Mouse (Mus musculus) myocyte (in vitro differentiated cells): Measurements from ENCODE around the gene Gm5134. TPM values are rescaled to one million over a fixed set of nuclear protein-coding genes. Genes with fewer than 3 reads are reported as not detected.

Experiments used
- H3K27me3 ChIP-seq: one replicate; pipeline ENCODE4 v1.6.1; 2011; ENCODE audit not compliant: control insufficient read depth, insufficient read depth, insufficient read length
- H3K36me3 ChIP-seq: one replicate; pipeline ENCODE4 v1.6.1; 2011; ENCODE audit not compliant: control insufficient read depth, insufficient read depth
- H3K4me2 ChIP-seq: one replicate; pipeline ENCODE4 v1.6.1; 2011; ENCODE audit warnings: low read depth, control low read depth
- H3K4me3 ChIP-seq: one replicate; pipeline ENCODE4 v1.5.1; 2011; ENCODE audit warnings: mild to moderate bottlenecking, control low read depth, moderate library complexity
- H3K79me2 ChIP-seq: one replicate; pipeline ENCODE4 v1.6.1; 2011; ENCODE audit not compliant: control insufficient read depth, insufficient read depth
- H3ac ChIP-seq: one replicate; pipeline ENCODE4 v1.6.1; 2011; ENCODE audit not compliant: control insufficient read depth, insufficient read length
- CEBPB ChIP-seq: IDR thresholded peaks from 2 replicates; pipeline ENCODE4 v1.6.1; 2011; ENCODE audit warnings: mild to moderate bottlenecking, moderate library complexity; ENCODE audit not compliant: poor library complexity, insufficient read depth, severe bottlenecking
- E2F4 ChIP-seq: IDR thresholded peaks from one replicate; pipeline ENCODE4 v1.6.1; 2011; ENCODE audit warnings: mild to moderate bottlenecking, control low read depth, moderate library complexity; ENCODE audit not compliant: insufficient read depth
- MAX ChIP-seq: IDR thresholded peaks from one replicate; pipeline ENCODE4 v1.6.1; 2011; ENCODE audit warnings: low read depth, mild to moderate bottlenecking, control low read depth
- MYOD1 ChIP-seq, 3 experiments: IDR thresholded peaks; one replicate each; pipeline ENCODE4 v1.6.1; 2011; ENCODE audit warnings: control low read depth in 2 of 3, low read depth in 2 of 3, mild to moderate bottlenecking in 2 of 3, moderate library complexity in 1 of 3; ENCODE audit not compliant: insufficient read length in 2 of 3, control insufficient read depth in 1 of 3
- MYOG ChIP-seq, 3 experiments: IDR thresholded peaks; one replicate each; pipeline ENCODE4 v1.6.1; 2011; ENCODE audit warnings: control low read depth in 2 of 3, low read depth in 2 of 3, mild to moderate bottlenecking in 2 of 3; ENCODE audit not compliant: insufficient read length in 2 of 3, control insufficient read depth in 1 of 3, insufficient read depth in 1 of 3
- POLR2A ChIP-seq: IDR thresholded peaks from one replicate; pipeline ENCODE4 v1.6.1; 2011; ENCODE audit warnings: low read depth, mild to moderate bottlenecking, control low read depth, moderate library complexity; ENCODE audit not compliant: insufficient read length
- POLR2AphosphoS2 ChIP-seq: IDR thresholded peaks from one replicate; pipeline ENCODE4 v1.6.1; 2011; ENCODE audit warnings: low read depth, control low read depth; ENCODE audit not compliant: insufficient read length
- REST ChIP-seq: IDR thresholded peaks from one replicate; pipeline ENCODE4 v1.6.1; 2011; ENCODE audit warnings: mild to moderate bottlenecking, control low read depth, moderate library complexity; ENCODE audit not compliant: insufficient read depth, insufficient read length
- SRF ChIP-seq: IDR thresholded peaks from one replicate; pipeline ENCODE4 v1.6.1; 2011; ENCODE audit warnings: low read depth; ENCODE audit not compliant: control insufficient read depth, insufficient read length
- TCF12 ChIP-seq: IDR thresholded peaks from one replicate; pipeline ENCODE4 v1.6.1; 2011; ENCODE audit warnings: mild to moderate bottlenecking, control low read depth; ENCODE audit not compliant: poor library complexity, insufficient read depth, severe bottlenecking
- TCF3 ChIP-seq: IDR thresholded peaks from one replicate; pipeline ENCODE4 v1.6.1; 2011; ENCODE audit warnings: low read depth, control low read depth; ENCODE audit not compliant: insufficient read length
- USF1 ChIP-seq: IDR thresholded peaks from one replicate; pipeline ENCODE4 v1.6.1; 2011; ENCODE audit warnings: low read depth, mild to moderate bottlenecking, control low read depth, moderate library complexity
- polyA plus RNA-seq: library from polyadenylated mRNA; unstranded; fragments of >200 nt; fragmentation: generic; extraction: Trizol; gene quantifications from one replicate; pipeline ENCODE4 v1.2.1, GENCODE M21; 2012; ENCODE audit warnings: missing spikeins

The Gm5134 gene
- polyA plus RNA-seq, 1 experiment, result 0.01 TPM

- H3K4me2 ChIP-seq, result peak overlapping the region; percentile 90
- peaks cover 41% of the 10 kb centered on the region for H3K79me2 ChIP-seq
- H3K27me3 ChIP-seq, result no peaks in the 10 kb centered on the region
- peak overlapping the region; percentile 53 for H3ac ChIP-seq
- TF ChIP-seq MYOD1 (IDR thresholded peaks at IDR 0.05; ENCODE audit: control insufficient read depth in 1 of 3, insufficient read length in 2 of 3, low read depth in 2 of 3) (no peak), MYOG (IDR thresholded peaks at IDR 0.05; ENCODE audit: control insufficient read depth in 1 of 3, insufficient read depth in 1 of 3, insufficient read length in 2 of 3, low read depth in 2 of 3) (no peak), SRF (no peak), TCF3 (no peak), CEBPB (no peak), USF1 (no peak), TCF12 (no peak), E2F4 (no peak), REST (no peak), POLR2A (no peak), MAX (no peak), POLR2AphosphoS2 (no peak)
- H3K4me3 ChIP-seq, result peak overlapping the region; percentile 85
- no peaks in the 10 kb centered on the region for H3K36me3 ChIP-seq
These were observed 77.4 kb downstream of the Gm5134 start for GRCm38 (mm10) chr10:76031511-76032401.

- Histone ChIP-seq H3K79me2 (peaks cover 48% of the 10 kb centered on the region), H3K36me3 (peaks cover 2% of the 10 kb centered on the region), H3K4me2 (peak within 1 kb of the TSS; percentile 90), H3ac (peak within 1 kb of the TSS; percentile 53), H3K4me3 (peak within 1 kb of the TSS; percentile 85), H3K27me3 (no peaks in the 10 kb centered on the region)
- TF ChIP-seq E2F4 (no peak), REST (no peak), SRF (peak; percentile 37), TCF3 (no peak), CEBPB (no peak), POLR2AphosphoS2 (peak; percentile 62), MYOG (IDR thresholded peaks at IDR 0.05; ENCODE audit: control insufficient read depth in 1 of 3, insufficient read depth in 1 of 3, insufficient read length in 2 of 3, low read depth in 2 of 3) (peak in 1 of 3 experiments; percentile 43), POLR2A (peak; percentile 76), USF1 (no peak), MYOD1 (IDR thresholded peaks at IDR 0.05; ENCODE audit: control insufficient read depth in 1 of 3, insufficient read length in 2 of 3, low read depth in 2 of 3) (no peak), MAX (no peak), TCF12 (no peak)
These were observed 78.2 kb downstream of the Gm5134 start, which contains the start of gene Zfp280b for GRCm38 (mm10) chr10:76032402-76033118. TSS of gene Zfp280b (plus strand) at chr10:76032650.

- no peak for TF ChIP-seq POLR2A
- no peak for TF ChIP-seq REST
- TF ChIP-seq MAX, result no peak
- no peak for TF ChIP-seq POLR2AphosphoS2
- TF ChIP-seq CEBPB, result no peak
- no peak for TF ChIP-seq TCF3
- TF ChIP-seq MYOG (IDR thresholded peaks at IDR 0.05; ENCODE audit: control insufficient read depth in 1 of 3, insufficient read depth in 1 of 3, insufficient read length in 2 of 3, low read depth in 2 of 3), result no peak
- no peak for TF ChIP-seq E2F4
- TF ChIP-seq MYOD1 (IDR thresholded peaks at IDR 0.05; ENCODE audit: control insufficient read depth in 1 of 3, insufficient read length in 2 of 3, low read depth in 2 of 3), result no peak
- no peak for TF ChIP-seq SRF
- TF ChIP-seq TCF12, result no peak
- H3K4me2 ChIP-seq, result peak overlapping the region; percentile 75
These were observed 78.8 kb downstream of the Gm5134 start for GRCm38 (mm10) chr10:76033119-76033455.

GRCm38 (mm10) chr10:76034001-76034600, 79.8 kb downstream of the Gm5134 start:
- Histone ChIP-seq H3K79me2 (peaks cover 59% of the 10 kb centered on the region), H3K4me2 (peak overlapping the region; percentile 75), H3K27me3 (no peaks in the 10 kb centered on the region), H3K36me3 (peaks cover 17% of the 10 kb centered on the region), H3K4me3 (peak overlapping the region; percentile 85), H3ac (no peak overlapping the region)
- TF ChIP-seq POLR2AphosphoS2 (no peak), TCF3 (no peak)

More at GRCm38 (mm10) chr10:76033119-76033455, 78.8 kb downstream of the Gm5134 start:
- H3K4me3 ChIP-seq, result peak overlapping the region; percentile 85
- H3K36me3 ChIP-seq, result peaks cover 7% of the 10 kb centered on the region
- peaks cover 53% of the 10 kb centered on the region for H3K79me2 ChIP-seq
- H3ac ChIP-seq, result peak overlapping the region; percentile 53
- no peaks in the 10 kb centered on the region for H3K27me3 ChIP-seq
